Mouse (Mus musculus) lung, embryonic 16.5 days (tissue): Measurements from ENCODE around the gene Gigyf1. TPM values are rescaled to one million over a fixed set of nuclear protein-coding genes. Genes with fewer than 3 reads are reported as not detected.

ENCODE experiments used
- microRNA-seq: library from miRNA; unstranded; fragments of <30 nt; microRNA quantifications from one replicate; pipeline ENCODE4, GENCODE M21; 2016
- polyA plus RNA-seq: library from polyadenylated mRNA; unstranded; fragments of >200 nt; fragmentation: Nextera tagmentation; extraction: Ambion mirVana; gene quantifications from 2 replicates; pipeline ENCODE4 v1.2.1, GENCODE M21; 2015

Gigyf1 gene
- polyA plus RNA-seq, 1 experiment from 2014 or later: 10.7 TPM

Small RNA genes lying within 50 kb of the gene (microRNA-seq; reads per million reads assigned to microRNA genes)
- not detected for gene Mir6418

Other genes starting within 250 kb of the Gigyf1 start
- 1.9 and 2.6 TPM in 2 replicates for gene Ache, start 231.0 kb upstream of the Gigyf1 start, polyA plus RNA-seq
- 5.1 and 5.6 TPM in 2 replicates for gene Ufsp1, start 223.9 kb upstream of the Gigyf1 start, polyA plus RNA-seq
- gene Srrt, start 210.9 kb upstream of the Gigyf1 start, polyA plus RNA-seq: 141 and 144 TPM in 2 replicates
- gene Trip6, start 204.1 kb upstream of the Gigyf1 start, polyA plus RNA-seq: 90.5 and 94.0 TPM in 2 replicates
- gene Slc12a9, start 185.0 kb upstream of the Gigyf1 start, polyA plus RNA-seq: 11.6 and 12.5 TPM in 2 replicates
- gene Ephb4, start 168.4 kb upstream of the Gigyf1 start, polyA plus RNA-seq: 50.7 and 56.9 TPM in 2 replicates
- gene Zan, start 41.5 kb upstream of the Gigyf1 start, polyA plus RNA-seq: 0.53 and 0.62 TPM in 2 replicates
- gene Pop7, start 16.0 kb upstream of the Gigyf1 start, polyA plus RNA-seq: 50.4 and 54.4 TPM in 2 replicates
- gene Epo, start 14.7 kb downstream of the Gigyf1 start, polyA plus RNA-seq: 0.31 and 0.98 TPM in 2 replicates
- 379 and 400 TPM in 2 replicates for gene Gnb2, start 15.0 kb downstream of the Gigyf1 start, polyA plus RNA-seq
- 0.51 and 0.60 TPM in 2 replicates for gene Actl6b, start 35.0 kb downstream of the Gigyf1 start, polyA plus RNA-seq
- gene Tfr2, start 51.3 kb downstream of the Gigyf1 start, polyA plus RNA-seq: 0.46 and 1.4 TPM in 2 replicates
- gene Mospd3, start 82.5 kb downstream of the Gigyf1 start, polyA plus RNA-seq: 30.4 and 30.7 TPM in 2 replicates
- gene Pcolce, start 95.2 kb downstream of the Gigyf1 start, polyA plus RNA-seq: 119 and 123 TPM in 2 replicates
- 0.13 and 0.15 TPM in 2 replicates for gene Fbxo24, start 110.5 kb downstream of the Gigyf1 start, polyA plus RNA-seq
- gene Lrch4, start 110.6 kb downstream of the Gigyf1 start, polyA plus RNA-seq: 34.2 and 42.6 TPM in 2 replicates
- gene Gm20605, start 110.6 kb downstream of the Gigyf1 start, polyA plus RNA-seq: 14.8 and 18.1 TPM in 2 replicates
- gene Sap25, start 122.8 kb downstream of the Gigyf1 start, polyA plus RNA-seq: 9.7 and 12.4 TPM in 2 replicates
- 0.38 TPM in 1 of 2 replicates, not detected in the other for gene Irs3, start 127.2 kb downstream of the Gigyf1 start, polyA plus RNA-seq
- gene Agfg2, start 166.2 kb downstream of the Gigyf1 start, polyA plus RNA-seq: 14.2 and 16.3 TPM in 2 replicates
- 1.6 and 1.9 TPM in 2 replicates for gene Nyap1, start 223.1 kb downstream of the Gigyf1 start, polyA plus RNA-seq
- 140 and 146 TPM in 2 replicates for gene Tsc22d4, start 227.2 kb downstream of the Gigyf1 start, polyA plus RNA-seq